Mouse (Mus musculus) forebrain, embryonic 16.5 days (tissue): ENCODE data around the gene Stard13. TPM values are rescaled to one million over a fixed set of nuclear protein-coding genes. Genes with fewer than 3 reads are reported as not detected.

Experiments used
- ATAC-seq: fragments of 200-750 bp; cut with Nextera tagmentation; 2 replicates; pipeline ENCODE4 v1.8.0; 2017; ENCODE audit warnings: mild to moderate bottlenecking, moderate library complexity
- H3K27ac ChIP-seq: fragments of 300-500 bp; sonication (generic); 2 replicates; pipeline ENCODE4 v1.5.1; 2014; ENCODE audit warnings: low read length, control low read depth
- H3K27me3 ChIP-seq: fragments of 300-500 bp; sonication (generic); replicated peaks from 2 replicates; pipeline ENCODE4 v1.6.1; 2014; ENCODE audit warnings: low read length; ENCODE audit not compliant: control insufficient read depth, insufficient read depth
- H3K36me3 ChIP-seq: fragments of 300-500 bp; sonication (generic); 2 replicates; pipeline ENCODE4 v1.6.1; 2014; ENCODE audit not compliant: control insufficient read depth, insufficient read depth
- H3K4me1 ChIP-seq: fragments of 300-500 bp; sonication (generic); replicated peaks from 2 replicates; pipeline ENCODE4 v1.6.1; 2014; ENCODE audit warnings: low read length; ENCODE audit not compliant: control insufficient read depth, insufficient read depth
- H3K4me2 ChIP-seq: fragments of 300-500 bp; sonication (generic); 2 replicates; pipeline ENCODE4 v1.6.1; 2014; ENCODE audit warnings: mild to moderate bottlenecking, low read length, control low read depth
- H3K4me3 ChIP-seq: fragments of 300-500 bp; sonication (generic); replicated peaks from 2 replicates; pipeline ENCODE4 v1.5.1; 2014; ENCODE audit warnings: mild to moderate bottlenecking, low read length, control low read depth
- H3K9ac ChIP-seq: fragments of 300-500 bp; sonication (generic); replicated peaks from 2 replicates; pipeline ENCODE4 v1.6.1; 2014; ENCODE audit warnings: low read depth, low read length, control low read depth
- H3K9me3 ChIP-seq: fragments of 300-500 bp; sonication (generic); 2 replicates; pipeline ENCODE4 v1.6.1; 2016; ENCODE audit warnings: low read length; ENCODE audit not compliant: control insufficient read depth
- WGBS: fragments of 180-500 bp; shearing (Covaris S2); extraction: QIAGEN DNeasy Blood & Tissue Kit; methylation state at CpG from one replicate; pipeline ENCODE4 v1.1.7; 2014; 5-methylcytosine and 5-hydroxymethylcytosine counted together
- polyA plus RNA-seq: library from polyadenylated mRNA; unstranded; fragments of >200 nt; fragmentation: Nextera tagmentation; extraction: Ambion mirVana; gene quantifications from 2 replicates; pipeline ENCODE4 v1.2.1, GENCODE M21; 2015

Stard13 gene
- polyA plus RNA-seq, 1 experiment from 2014 or later = 3.5 TPM

- ATAC-seq = no peak
- H3K27me3 ChIP-seq = no peaks in the 10 kb centered on the region
- WGBS = 94% methylated on average over 8 of the region's 8 CpGs
Observed at GRCm38 (mm10) chr5:151251656-151252055, 18.0 kb upstream of the Stard13 start.

DNA sequence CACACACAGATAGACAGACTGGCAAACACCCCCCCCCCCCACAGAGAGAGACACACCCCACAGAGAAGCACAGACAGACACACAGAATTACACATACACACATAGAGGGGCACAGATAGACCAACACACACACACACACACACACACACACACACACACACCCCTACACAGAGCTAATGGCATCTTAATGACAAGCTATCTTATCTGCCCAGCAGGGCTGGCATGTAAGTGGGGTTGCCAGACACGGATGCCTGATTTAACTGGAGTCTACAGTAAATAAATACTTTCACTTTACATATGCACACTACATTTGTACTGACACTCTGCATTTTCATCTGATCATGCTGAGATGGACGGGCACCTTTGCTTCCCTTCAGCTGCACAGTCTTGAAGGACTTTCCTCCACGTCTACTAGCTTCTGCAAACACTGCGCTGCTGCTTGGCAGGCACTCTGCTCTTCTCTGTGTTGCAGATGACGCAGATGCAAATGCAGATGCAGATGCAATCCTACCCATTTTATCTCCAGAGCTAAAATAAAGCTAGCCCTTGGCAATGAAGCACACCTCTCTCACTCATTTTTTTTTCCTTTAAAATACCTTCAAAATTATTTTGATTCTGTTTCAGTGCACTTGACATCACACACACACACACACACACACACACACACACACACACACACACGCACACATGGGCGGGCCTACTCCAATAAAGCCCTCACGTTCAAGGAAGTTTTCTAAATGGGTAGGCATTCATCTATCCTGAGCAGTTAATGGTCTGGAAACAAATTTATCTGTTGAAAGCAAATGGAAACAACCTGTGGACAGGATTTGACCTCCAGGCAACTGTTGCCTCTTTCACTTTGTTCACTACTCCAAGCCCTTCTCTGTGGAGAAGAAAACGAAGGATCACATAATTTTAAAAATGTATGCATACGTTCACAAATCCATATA, 15.3 kb upstream of the Stard13 start:
- no peak overlapping the region for H3K9ac ChIP-seq
- H3K27ac ChIP-seq = no peak overlapping the region
- H3K36me3 ChIP-seq = no peaks in the 10 kb centered on the region
- no peak overlapping the region for H3K4me2 ChIP-seq
- no peaks in the 10 kb centered on the region for H3K4me1 ChIP-seq
- no peak for ATAC-seq
- no peaks in the 10 kb centered on the region for H3K9me3 ChIP-seq
- no peak overlapping the region for H3K4me3 ChIP-seq
- H3K27me3 ChIP-seq = no peaks in the 10 kb centered on the region
- WGBS = 65% methylated on average over 10 of the region's 10 CpGs

More at GRCm38 (mm10) chr5:151251656-151252055, 18.0 kb upstream of the Stard13 start:
- no peaks in the 10 kb centered on the region for H3K9me3 ChIP-seq
- H3K9ac ChIP-seq = no peak overlapping the region
- no peaks in the 10 kb centered on the region for H3K4me1 ChIP-seq
- H3K4me3 ChIP-seq = no peak overlapping the region
- H3K4me2 ChIP-seq = no peak overlapping the region
- H3K36me3 ChIP-seq = no peaks in the 10 kb centered on the region
- H3K27ac ChIP-seq = no peak overlapping the region

- H3K4me2 ChIP-seq = no peak overlapping the region
- WGBS = 77% methylated on average over 2 of the region's 2 CpGs
- H3K4me3 ChIP-seq = no peak overlapping the region
- no peaks in the 10 kb centered on the region for H3K4me1 ChIP-seq
- no peak for ATAC-seq
- no peaks in the 10 kb centered on the region for H3K36me3 ChIP-seq
- no peaks in the 10 kb centered on the region for H3K9me3 ChIP-seq
- no peak overlapping the region for H3K9ac ChIP-seq
- H3K27me3 ChIP-seq = no peaks in the 10 kb centered on the region
- no peak overlapping the region for H3K27ac ChIP-seq
Observed at GRCm38 (mm10) chr5:151248084-151248483, 14.4 kb upstream of the Stard13 start.

- Histone ChIP-seq H3K36me3 (no peaks in the 10 kb centered on the region), H3K9me3 (no peaks in the 10 kb centered on the region), H3K9ac (no peak overlapping the region), H3K4me1 (no peaks in the 10 kb centered on the region), H3K4me3 (no peak overlapping the region), H3K27ac (no peak overlapping the region), H3K4me2 (no peak overlapping the region), H3K27me3 (no peaks in the 10 kb centered on the region)
- 60% methylated on average over 11 of the region's 11 CpGs for WGBS
- ATAC-seq = no peak
Observed at GRCm38 (mm10) chr5:151247115-151247875, 13.7 kb upstream of the Stard13 start.

DNA sequence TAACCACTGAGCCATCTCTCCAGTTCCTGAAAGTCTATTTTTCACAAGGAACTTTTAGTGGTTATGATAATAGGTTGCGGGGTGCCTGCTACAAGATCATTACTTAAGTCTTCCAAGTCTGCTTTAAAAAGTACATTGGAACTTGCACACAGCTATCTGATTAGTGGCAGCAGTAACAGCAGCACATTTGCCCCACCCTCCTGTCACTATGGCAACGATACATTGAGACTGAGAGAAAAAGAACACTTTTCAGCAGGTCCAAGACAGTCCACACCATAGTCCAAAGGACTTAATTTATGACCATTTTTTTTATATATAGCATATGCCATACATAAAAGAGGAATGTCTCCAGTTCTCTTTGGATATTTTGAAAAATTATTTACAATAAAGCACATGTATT, 12.7 kb upstream of the Stard13 start:
- no peak overlapping the region for H3K4me2 ChIP-seq
- no peak overlapping the region for H3K27ac ChIP-seq
- no peaks in the 10 kb centered on the region for H3K27me3 ChIP-seq
- no peaks in the 10 kb centered on the region for H3K9me3 ChIP-seq
- no peaks in the 10 kb centered on the region for H3K4me1 ChIP-seq
- 82% methylated on average over 2 of the region's 2 CpGs for WGBS
- no peaks in the 10 kb centered on the region for H3K36me3 ChIP-seq
- ATAC-seq = no peak
- H3K9ac ChIP-seq = no peak overlapping the region
- no peak overlapping the region for H3K4me3 ChIP-seq

DNA sequence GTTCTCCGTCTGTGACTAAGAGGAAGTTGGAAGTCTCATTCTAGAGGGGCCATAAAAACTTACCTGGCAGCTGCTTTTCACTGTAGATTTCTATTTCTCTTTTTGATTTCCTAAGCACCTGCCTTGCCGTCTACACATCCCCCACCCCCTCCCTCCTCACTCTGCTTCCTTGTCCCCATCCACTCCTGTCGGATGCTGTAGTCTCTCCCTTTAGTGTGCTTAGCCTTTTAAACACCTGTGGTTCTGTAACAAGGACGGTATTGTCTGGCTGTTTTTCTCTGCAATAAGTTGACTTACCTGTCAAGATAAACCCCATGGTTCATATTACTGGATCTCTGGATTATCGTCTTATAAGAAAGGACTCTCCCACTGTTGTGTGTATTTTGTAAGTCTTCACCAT, 11.9 kb upstream of the Stard13 start:
- no peak overlapping the region for H3K4me3 ChIP-seq
- H3K4me2 ChIP-seq = no peak overlapping the region
- H3K9ac ChIP-seq = no peak overlapping the region
- H3K36me3 ChIP-seq = no peaks in the 10 kb centered on the region
- no peak for ATAC-seq
- no peaks in the 10 kb centered on the region for H3K4me1 ChIP-seq
- no peaks in the 10 kb centered on the region for H3K27me3 ChIP-seq
- no peaks in the 10 kb centered on the region for H3K9me3 ChIP-seq
- no peak overlapping the region for H3K27ac ChIP-seq
- WGBS = 91% methylated on average over 5 of the region's 5 CpGs

GRCm38 (mm10) chr5:151238730-151239129, 5.1 kb upstream of the Stard13 start:
- Histone ChIP-seq H3K27ac (no peak overlapping the region), H3K9me3 (no peaks in the 10 kb centered on the region), H3K4me2 (no peak overlapping the region), H3K36me3 (no peaks in the 10 kb centered on the region), H3K4me1 (no peaks in the 10 kb centered on the region), H3K27me3 (no peaks in the 10 kb centered on the region), H3K9ac (no peak overlapping the region), H3K4me3 (no peak overlapping the region)
- WGBS = 84% methylated on average over 9 of the region's 9 CpGs
- ATAC-seq = no peak

GRCm38 (mm10) chr5:151236411-151236810, 2.8 kb upstream of the Stard13 start:
- H3K4me2 ChIP-seq = no peak overlapping the region
- ATAC-seq = no peak
- 0 out of 2 replicates have a peak, but pooled peaks cover 3% of the 10 kb centered on the region for H3K27me3 ChIP-seq
- 69% methylated on average over 5 of the region's 5 CpGs for WGBS
- no peaks in the 10 kb centered on the region for H3K9me3 ChIP-seq
- H3K9ac ChIP-seq = no peak overlapping the region
- H3K4me3 ChIP-seq = no peak overlapping the region
- peaks cover 6% of the 10 kb centered on the region for H3K4me1 ChIP-seq
- H3K36me3 ChIP-seq = no peaks in the 10 kb centered on the region
- no peak overlapping the region for H3K27ac ChIP-seq

GRCm38 (mm10) chr5:151232576-151233299, 898 bp downstream of the Stard13 start:
- no peak overlapping the region; the same call in 1 of the 2 replicates for H3K9ac ChIP-seq
- no peak for ATAC-seq
- 25% methylated on average over 10 of the region's 13 CpGs for WGBS

More at GRCm38 (mm10) chr5:151232576-151233299, 898 bp downstream of the Stard13 start:
- Histone ChIP-seq H3K4me3 (peak overlapping the region; percentile 48), H3K36me3 (no peaks in the 10 kb centered on the region), H3K27me3 (0 out of 2 replicates have a peak, but pooled peaks cover 3% of the 10 kb centered on the region), H3K27ac (no peak overlapping the region), H3K9me3 (no peaks in the 10 kb centered on the region), H3K4me2 (peak overlapping the region; percentile 83), H3K4me1 (peaks cover 9% of the 10 kb centered on the region)
